Mouse (Mus musculus) bone marrow, adult 2 months (tissue): ENCODE data around the gene Sdc1.

Source experiments
- CTCF ChIP-seq: fragments of 200-500 bp; IDR thresholded peaks from 2 replicates; pipeline ENCODE4 v1.5.1; 2011; ENCODE audit warnings: low read length, control low read depth; ENCODE audit not compliant: control insufficient read depth, insufficient read depth
- POLR2A ChIP-seq: fragments of 200-500 bp; IDR thresholded peaks from 2 replicates; pipeline ENCODE4 v1.6.1; 2011; ENCODE audit warnings: low read depth, mild to moderate bottlenecking, control low read depth, low read length, borderline replicate concordance; ENCODE audit not compliant: control insufficient read depth

DNA sequence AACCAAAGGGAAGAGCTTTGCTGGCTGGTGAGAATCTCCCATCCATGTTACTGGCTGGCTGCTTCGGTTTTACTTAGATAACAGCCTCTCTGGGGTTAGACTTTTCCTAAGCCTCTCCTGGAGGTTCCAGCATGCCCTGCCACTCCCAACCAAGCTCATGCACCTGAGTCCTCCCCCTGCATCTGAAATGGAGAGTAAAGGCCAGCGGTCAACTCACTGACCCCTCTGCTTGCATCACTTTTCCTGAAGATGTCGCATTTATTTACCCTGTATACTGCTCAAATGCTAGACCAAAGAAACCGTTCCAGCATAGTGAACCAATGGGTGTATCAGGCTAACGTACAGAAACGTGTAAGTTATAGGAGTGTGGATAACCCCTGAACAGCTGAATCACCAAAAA is 38.5 kb downstream of the Sdc1 start:
- TF ChIP-seq CTCF = no peak
- TF ChIP-seq POLR2A = no peak
